Mouse (Mus musculus) liver, embryonic 11.5 days (tissue): ENCODE results near the gene 4930518I15Rik. TPM values are rescaled to one million over a fixed set of nuclear protein-coding genes. Genes with fewer than 3 reads are reported as not detected.
"Not testable (repeated sequence)": the region's sequence is repeated elsewhere in the genome, so short reads cannot be mapped to it uniquely, and the experiment has no call there.

ENCODE experiments used
- ATAC-seq: fragments of 200-750 bp; cut with Nextera tagmentation; replicated peaks from 2 replicates; pipeline ENCODE4 v1.8.0; 2017; ENCODE audit warnings: moderate number of reproducible peaks, mild to moderate bottlenecking, moderate TSS enrichment, moderate library complexity; ENCODE audit not compliant: low FRiP score
- DNase-seq: peaks from one replicate; pipeline ENCODE4 v3.0.0-alpha.2; 2017; ENCODE audit warnings: low spot score
- H3K27ac ChIP-seq: fragments of 300-500 bp; sonication (generic); 2 replicates; pipeline ENCODE4 v1.5.1; 2014; ENCODE audit warnings: mild to moderate bottlenecking, low read depth, low read length, control low read depth
- H3K27me3 ChIP-seq: fragments of 300-500 bp; sonication (generic); replicated peaks from 2 replicates; pipeline ENCODE4 v1.6.1; 2014; ENCODE audit warnings: low read length, mixed read lengths; ENCODE audit not compliant: control insufficient read depth, insufficient read depth
- H3K36me3 ChIP-seq: fragments of 300-500 bp; sonication (generic); 2 replicates; pipeline ENCODE4 v1.6.1; 2014; ENCODE audit warnings: mild to moderate bottlenecking, low read length, moderate library complexity, mixed read lengths; ENCODE audit not compliant: control insufficient read depth, insufficient read depth
- H3K4me1 ChIP-seq: fragments of 300-500 bp; sonication (generic); replicated peaks from 2 replicates; pipeline ENCODE4 v1.6.1; 2014; ENCODE audit warnings: low read length, mixed read lengths; ENCODE audit not compliant: control insufficient read depth, insufficient read depth
- H3K4me2 ChIP-seq: fragments of 300-500 bp; sonication (generic); 2 replicates; pipeline ENCODE4 v1.6.1; 2014; ENCODE audit warnings: mild to moderate bottlenecking, control low read depth, moderate library complexity
- H3K4me3 ChIP-seq: fragments of 300-500 bp; sonication (generic); 2 replicates; pipeline ENCODE4 v1.5.1; 2014; ENCODE audit warnings: low read depth, low read length, control low read depth
- H3K9ac ChIP-seq: fragments of 300-500 bp; sonication (generic); 2 replicates; pipeline ENCODE4 v1.6.1; 2014; ENCODE audit warnings: low read depth, low read length, control low read depth
- H3K9me3 ChIP-seq: fragments of 300-500 bp; sonication (generic); 2 replicates; pipeline ENCODE4 v1.6.1; 2016; ENCODE audit warnings: low read length, inconsistent platforms, mixed read lengths; ENCODE audit not compliant: control insufficient read depth
- WGBS: fragments of 180-500 bp; shearing (Covaris S2); extraction: QIAGEN DNeasy Blood & Tissue Kit; methylation state at CpG from one replicate; pipeline ENCODE4 v1.1.7; 2014; 5-methylcytosine and 5-hydroxymethylcytosine counted together
- polyA plus RNA-seq: library from polyadenylated mRNA; unstranded; fragments of >200 nt; fragmentation: Nextera tagmentation; extraction: Ambion mirVana; gene quantifications from 2 replicates; pipeline ENCODE4 v1.2.1, GENCODE M21; 2014

The 4930518I15Rik gene
- polyA plus RNA-seq, 1 experiment from 2014 or later: 5.1 TPM

GRCm38 (mm10) chr2:156885666-156886065, 27.9 kb upstream of the 4930518I15Rik start:
- H3K9me3 ChIP-seq, H3K27ac ChIP-seq, ATAC-seq, H3K27me3 ChIP-seq, H3K36me3 ChIP-seq, H3K4me2 ChIP-seq, H3K9ac ChIP-seq, DNase-seq, H3K4me3 ChIP-seq: not testable (repeated sequence)
- 60% methylated on average over 2 of the region's 2 CpGs for WGBS
- peaks cover 34% of the 10 kb centered on the region for H3K4me1 ChIP-seq

- Histone ChIP-seq H3K36me3 (no peaks in the 10 kb centered on the region), H3K9ac (peak overlapping the region; percentile 28), H3K27me3 (no peaks in the 10 kb centered on the region), H3K4me1 (peaks cover 40% of the 10 kb centered on the region), H3K9me3 (no peaks in the 10 kb centered on the region), H3K4me2 (peak overlapping the region; percentile 44), H3K27ac (peak overlapping the region; percentile 65), H3K4me3 (no peak overlapping the region)
- no peak for ATAC-seq
- no peak for DNase-seq
- 57% methylated on average over 10 of the region's 10 CpGs for WGBS
These were observed 26.9 kb upstream of the 4930518I15Rik start for GRCm38 (mm10) chr2:156884396-156885211.

- Histone ChIP-seq H3K27me3 (no peaks in the 10 kb centered on the region), H3K36me3 (no peaks in the 10 kb centered on the region), H3K9ac (peak overlapping the region; percentile 27; the same call in 1 of the 2 replicates), H3K27ac (peak overlapping the region; percentile 67), H3K4me1 (peaks cover 51% of the 10 kb centered on the region), H3K9me3 (no peaks in the 10 kb centered on the region), H3K4me2 (peak overlapping the region; percentile 54), H3K4me3 (0 out of 2 replicates have a peak overlapping the region, but pooled peaks have one; percentile 14)
- peak; percentile 70 for DNase-seq
- WGBS: 13% methylated on average over 10 of the region's 10 CpGs
- ATAC-seq: peak; percentile 94
These were observed 24.8 kb upstream of the 4930518I15Rik start for GRCm38 (mm10) chr2:156882431-156883001.

GRCm38 (mm10) chr2:156879541-156879940, 21.8 kb upstream of the 4930518I15Rik start:
- Histone ChIP-seq H3K27ac (no peak overlapping the region), H3K27me3 (no peaks in the 10 kb centered on the region), H3K9me3 (no peaks in the 10 kb centered on the region), H3K4me2 (no peak overlapping the region), H3K36me3 (0 out of 2 replicates have a peak, but pooled peaks cover 3% of the 10 kb centered on the region), H3K4me1 (peaks cover 34% of the 10 kb centered on the region), H3K4me3 (no peak overlapping the region), H3K9ac (no peak overlapping the region)
- DNase-seq: no peak
- 81% methylated on average over 3 of the region's 3 CpGs for WGBS
- no peak for ATAC-seq

- Histone ChIP-seq H3K4me3 (no peak overlapping the region), H3K9me3 (no peaks in the 10 kb centered on the region), H3K9ac (no peak overlapping the region), H3K4me1 (peaks cover 33% of the 10 kb centered on the region), H3K27me3 (no peaks in the 10 kb centered on the region), H3K27ac (no peak overlapping the region), H3K4me2 (no peak overlapping the region), H3K36me3 (peaks cover 14% of the 10 kb centered on the region; the same call in 1 of the 2 replicates)
- WGBS: 44% methylated on average over 9 of the region's 9 CpGs
- ATAC-seq (no peak), DNase-seq (no peak)
These were observed 20.0 kb upstream of the 4930518I15Rik start for GRCm38 (mm10) chr2:156877726-156878125.

GRCm38 (mm10) chr2:156874760-156875510, 17.2 kb upstream of the 4930518I15Rik start:
- Histone ChIP-seq H3K4me1 (peaks cover 20% of the 10 kb centered on the region), H3K4me3 (no peak overlapping the region), H3K27me3 (no peaks in the 10 kb centered on the region), H3K4me2 (no peak overlapping the region), H3K27ac (no peak overlapping the region), H3K9me3 (no peaks in the 10 kb centered on the region), H3K9ac (no peak overlapping the region), H3K36me3 (peaks cover 34% of the 10 kb centered on the region)
- 90% methylated on average over 4 of the region's 4 CpGs for WGBS
- ATAC-seq: no peak
- no peak for DNase-seq

GRCm38 (mm10) chr2:156874047-156874759, 16.5 kb upstream of the 4930518I15Rik start:
- peak overlapping the region; percentile 2; the same call in 1 of the 2 replicates for H3K9ac ChIP-seq
- H3K36me3 ChIP-seq: peaks cover 39% of the 10 kb centered on the region
- no peaks in the 10 kb centered on the region for H3K27me3 ChIP-seq
- no peaks in the 10 kb centered on the region for H3K9me3 ChIP-seq
- H3K4me1 ChIP-seq: peaks cover 20% of the 10 kb centered on the region
- no peak for DNase-seq
- 82% methylated on average over 8 of the region's 8 CpGs for WGBS
- H3K4me2 ChIP-seq: no peak overlapping the region
- peak; percentile 34; the same call in 1 of the 2 replicates for ATAC-seq
- H3K4me3 ChIP-seq: no peak overlapping the region
- no peak overlapping the region for H3K27ac ChIP-seq

GRCm38 (mm10) chr2:156873629-156874028, 15.9 kb upstream of the 4930518I15Rik start:
- WGBS: 37% methylated on average over 5 of the region's 5 CpGs
- DNase-seq (peak; percentile 58), ATAC-seq (peak; percentile 65)
- Histone ChIP-seq H3K36me3 (peaks cover 43% of the 10 kb centered on the region), H3K9ac (no peak overlapping the region; the same call in 1 of the 2 replicates), H3K4me1 (peaks cover 23% of the 10 kb centered on the region), H3K9me3 (no peaks in the 10 kb centered on the region), H3K27me3 (no peaks in the 10 kb centered on the region), H3K4me2 (no peak overlapping the region), H3K27ac (no peak overlapping the region), H3K4me3 (no peak overlapping the region)
